Mouse (Mus musculus) testis, adult 2 months (tissue): ENCODE data around the gene Apol9b. TPM values are rescaled to one million over a fixed set of nuclear protein-coding genes. Genes with fewer than 3 reads are reported as not detected.

Source experiments
- H3K27ac ChIP-seq: fragments of 200-500 bp; 2 replicates; pipeline ENCODE4 v1.5.1; 2012; ENCODE audit warnings: low read depth, low read length; ENCODE audit not compliant: control insufficient read depth, insufficient read depth
- H3K27me3 ChIP-seq: fragments of 200-500 bp; 2 replicates; pipeline ENCODE4 v1.6.1; 2012; ENCODE audit warnings: mild to moderate bottlenecking, low read length, moderate library complexity; ENCODE audit not compliant: control insufficient read depth, insufficient read depth
- H3K36me3 ChIP-seq: fragments of 200-500 bp; 2 replicates; pipeline ENCODE4 v1.6.1; 2012; ENCODE audit warnings: mild to moderate bottlenecking, low read length; ENCODE audit not compliant: control insufficient read depth, insufficient read depth
- H3K4me1 ChIP-seq: fragments of 200-500 bp; 2 replicates; pipeline ENCODE4 v1.6.1; 2012; ENCODE audit warnings: low read length; ENCODE audit not compliant: control insufficient read depth, insufficient read depth
- H3K4me3 ChIP-seq: fragments of 200-500 bp; 2 replicates; pipeline ENCODE4 v1.5.1; 2012; ENCODE audit warnings: low read depth, mild to moderate bottlenecking, low read length, moderate library complexity, mixed read lengths; ENCODE audit not compliant: control insufficient read depth
- CTCF ChIP-seq: fragments of 200-500 bp; IDR thresholded peaks from 2 replicates; pipeline ENCODE4 v1.5.1; 2012; ENCODE audit warnings: low read depth, mild to moderate bottlenecking, inconsistent platforms, low read length, moderate library complexity; ENCODE audit not compliant: control insufficient read depth, insufficient read depth, insufficient replicate concordance
- POLR2A ChIP-seq: fragments of 200-500 bp; IDR thresholded peaks from 2 replicates; pipeline ENCODE4 v1.6.1; 2012; ENCODE audit warnings: low read depth, mild to moderate bottlenecking, inconsistent platforms, low read length, moderate library complexity; ENCODE audit not compliant: control insufficient read depth
- polyA plus RNA-seq: library from polyadenylated mRNA; depleted of rRNA; stranded (reverse); fragments of >200 nt; gene quantifications from 2 replicates; pipeline ENCODE4 v1.2.3, GENCODE M21; 2012

Apol9b gene
- polyA plus RNA-seq, 1 experiment, result not detected

DNA sequence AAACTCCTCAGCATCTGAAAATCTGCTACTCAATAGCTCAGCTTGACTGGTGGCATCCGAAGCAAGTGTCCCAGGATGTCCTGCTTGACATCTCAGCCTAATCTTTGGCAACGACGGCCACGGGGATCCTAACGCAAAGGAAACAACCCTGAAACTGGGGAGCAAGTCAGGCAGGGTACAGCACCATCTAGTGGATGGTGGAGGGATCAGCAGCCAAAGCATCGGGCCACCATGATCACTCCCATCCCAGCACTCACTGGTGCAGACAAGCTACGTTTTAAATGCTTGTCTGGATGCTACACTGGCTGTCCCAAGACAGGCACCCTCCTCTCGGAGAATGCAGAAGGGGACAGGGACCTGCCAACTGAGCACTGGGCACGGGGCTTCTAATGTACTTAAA, 28.0 kb downstream of the Apol9b start, which contains the start of gene Apol8:
Gene Apol8 (minus strand): TSS at position 156 of the 400 bp plus-strand sequence.
- H3K4me1 ChIP-seq, result no peaks in the 10 kb centered on the region
- H3K36me3 ChIP-seq, result no peaks in the 10 kb centered on the region
- H3K27ac ChIP-seq, result no peak within 1 kb of the TSS
- no peak for TF ChIP-seq POLR2A
- TF ChIP-seq CTCF, result peak; percentile 95
- no peak within 1 kb of the TSS for H3K4me3 ChIP-seq
- H3K27me3 ChIP-seq, result no peaks in the 10 kb centered on the region

DNA sequence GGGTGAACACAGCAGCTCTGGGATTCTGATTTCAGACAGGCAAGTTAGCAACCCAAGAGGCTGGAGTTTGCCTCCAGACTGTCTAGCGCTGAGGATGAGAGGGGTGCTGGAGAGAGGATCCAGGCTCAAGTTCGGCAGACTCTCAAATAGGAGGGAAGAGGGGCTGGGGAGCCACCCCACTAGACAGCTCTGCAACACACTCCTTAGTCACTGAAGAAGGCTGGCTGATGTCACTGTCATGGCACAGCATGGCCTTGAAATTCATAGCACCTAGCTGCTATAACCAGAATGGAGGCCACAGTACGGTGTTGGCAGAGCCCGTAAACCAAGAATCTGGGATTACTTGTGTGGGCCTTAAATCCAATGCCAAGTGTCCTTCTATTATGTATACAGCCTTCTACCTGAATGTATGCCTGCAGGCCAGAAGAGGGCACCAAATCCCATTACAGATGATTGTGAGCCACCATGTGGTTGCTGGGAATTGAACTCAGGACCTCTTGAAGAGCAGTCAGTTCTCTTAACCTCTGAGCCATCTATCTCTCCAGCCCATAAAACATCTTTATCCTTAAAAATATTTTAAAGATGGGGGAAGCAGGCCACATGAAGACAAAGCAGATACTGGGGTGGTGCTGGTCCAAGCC, 28.9 kb downstream of the Apol9b start:
- no peaks in the 10 kb centered on the region for H3K4me1 ChIP-seq
- no peak for TF ChIP-seq POLR2A
- no peak for TF ChIP-seq CTCF
- no peak overlapping the region for H3K27ac ChIP-seq
- H3K36me3 ChIP-seq, result no peaks in the 10 kb centered on the region
- H3K27me3 ChIP-seq, result no peaks in the 10 kb centered on the region
- no peak overlapping the region for H3K4me3 ChIP-seq

DNA sequence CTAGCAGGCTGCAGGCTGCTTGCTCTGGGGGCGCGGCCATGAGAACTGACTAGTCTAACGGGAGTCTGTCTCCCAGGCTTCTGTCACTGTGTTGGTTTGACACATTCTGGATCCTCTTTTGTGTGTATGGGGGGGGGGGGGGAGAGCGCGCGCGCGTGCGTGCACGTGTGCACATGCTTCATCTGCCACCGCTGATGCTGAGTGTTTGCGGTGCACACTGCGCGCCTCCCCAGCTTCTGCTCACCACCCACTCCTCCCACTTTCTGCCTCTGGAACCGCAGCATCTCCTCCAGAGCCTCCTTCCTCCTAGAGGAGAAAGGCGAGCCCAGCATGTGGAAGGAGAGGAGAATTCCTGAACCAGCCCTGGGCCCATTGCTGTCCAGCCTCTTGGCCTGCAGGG, 31.2 kb downstream of the Apol9b start:
- Histone ChIP-seq H3K4me1 (peaks cover 3% of the 10 kb centered on the region; the same call in 1 of the 2 replicates), H3K27ac (no peak overlapping the region), H3K4me3 (no peak overlapping the region), H3K27me3 (no peaks in the 10 kb centered on the region), H3K36me3 (no peaks in the 10 kb centered on the region)
- TF ChIP-seq POLR2A (no peak), CTCF (no peak)

DNA sequence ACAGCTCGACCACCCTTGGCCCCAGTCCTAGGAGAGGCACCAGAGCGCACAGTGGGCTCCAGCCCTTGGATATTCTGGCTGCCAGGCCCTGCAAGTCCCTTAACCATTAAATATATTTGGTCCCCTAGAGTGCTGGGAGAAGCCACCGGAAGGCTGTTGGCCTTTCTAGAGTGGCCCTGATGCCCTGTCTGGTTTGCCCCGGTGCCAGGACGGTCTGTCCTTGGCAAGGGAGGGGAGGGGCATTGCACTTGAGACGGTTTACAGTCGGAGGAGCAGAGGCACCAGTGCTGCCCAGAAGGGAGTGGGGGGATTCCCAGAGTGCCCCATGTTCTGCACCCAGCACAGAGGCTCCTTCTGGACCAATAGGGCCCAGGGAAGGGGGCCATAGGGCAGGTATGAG, 32.2 kb downstream of the Apol9b start:
- no peak for TF ChIP-seq POLR2A
- no peak for TF ChIP-seq CTCF
- H3K4me3 ChIP-seq, result no peak overlapping the region
- no peaks in the 10 kb centered on the region for H3K36me3 ChIP-seq
- no peak overlapping the region for H3K27ac ChIP-seq
- H3K4me1 ChIP-seq, result peaks cover 3% of the 10 kb centered on the region; the same call in 1 of the 2 replicates
- H3K27me3 ChIP-seq, result no peaks in the 10 kb centered on the region

DNA sequence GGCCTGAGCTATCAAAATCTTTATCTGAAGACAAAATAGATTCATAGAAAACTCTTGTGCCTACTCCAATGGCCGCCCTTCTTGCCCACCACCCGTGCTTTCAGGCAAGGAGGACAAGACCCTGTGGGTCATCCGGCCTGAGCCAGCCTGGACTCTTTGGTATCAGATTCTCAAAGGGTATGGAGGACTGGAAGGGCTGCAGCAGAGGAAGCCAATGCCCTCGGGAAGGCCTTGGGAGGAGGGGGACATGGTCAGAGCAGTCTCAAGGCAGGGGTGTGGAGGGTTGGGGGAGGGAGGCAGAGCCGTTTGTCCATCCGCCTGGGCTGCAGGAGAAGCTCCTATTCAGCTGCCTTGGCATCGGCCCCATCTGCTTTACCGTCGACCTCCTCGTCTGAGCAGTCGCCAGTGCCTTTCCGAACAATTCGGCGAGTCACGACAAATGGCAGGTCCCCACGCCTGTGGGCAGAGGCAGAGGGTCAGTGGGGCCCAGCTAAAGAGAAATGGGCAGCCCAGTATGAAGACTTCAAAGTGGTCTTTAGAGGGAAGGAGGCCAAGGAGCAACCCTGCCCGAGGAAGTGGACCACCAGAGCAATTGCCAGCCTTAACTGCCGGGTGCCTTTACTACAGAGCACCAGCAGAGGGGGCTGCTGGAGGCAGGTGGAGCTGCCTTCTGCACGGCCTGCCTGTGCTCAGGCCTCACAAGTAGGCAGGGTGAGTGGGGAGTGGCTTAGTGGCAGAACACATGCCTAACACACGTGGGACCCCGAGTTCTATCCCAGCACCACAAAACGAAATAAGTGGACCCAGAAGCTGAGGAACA, 32.9 kb downstream of the Apol9b start:
- Histone ChIP-seq H3K27ac (no peak overlapping the region), H3K4me3 (no peak overlapping the region), H3K4me1 (peaks cover 3% of the 10 kb centered on the region; the same call in 1 of the 2 replicates), H3K27me3 (no peaks in the 10 kb centered on the region), H3K36me3 (no peaks in the 10 kb centered on the region)
- peak; percentile 58; the same call in 1 of the 2 replicates for TF ChIP-seq CTCF
- TF ChIP-seq POLR2A, result no peak

DNA sequence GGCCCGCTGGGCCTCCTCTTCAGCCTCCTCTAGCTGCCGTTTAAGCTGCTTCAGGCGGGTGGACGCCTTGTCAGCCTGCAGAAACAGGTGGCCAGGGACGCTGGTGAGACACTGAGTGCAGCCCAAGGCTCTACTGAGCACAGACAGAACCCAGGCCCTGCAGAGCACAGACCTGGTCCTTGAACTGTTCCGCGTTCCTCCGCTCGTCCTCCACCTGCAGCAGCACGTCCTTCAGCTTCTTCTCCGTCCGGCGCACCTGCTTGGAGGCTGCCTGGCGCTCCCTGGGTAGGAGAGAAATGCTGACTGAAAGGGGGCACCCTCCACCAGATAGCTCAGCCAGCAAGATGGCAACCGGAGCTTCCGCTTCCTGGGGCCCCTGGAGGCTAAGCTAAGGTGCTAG, 34.2 kb downstream of the Apol9b start:
- no peaks in the 10 kb centered on the region for H3K27me3 ChIP-seq
- H3K4me3 ChIP-seq, result no peak overlapping the region
- no peaks in the 10 kb centered on the region for H3K36me3 ChIP-seq
- peaks cover 3% of the 10 kb centered on the region; the same call in 1 of the 2 replicates for H3K4me1 ChIP-seq
- peak overlapping the region; percentile 63 for H3K27ac ChIP-seq
- TF ChIP-seq CTCF, result no peak

DNA sequence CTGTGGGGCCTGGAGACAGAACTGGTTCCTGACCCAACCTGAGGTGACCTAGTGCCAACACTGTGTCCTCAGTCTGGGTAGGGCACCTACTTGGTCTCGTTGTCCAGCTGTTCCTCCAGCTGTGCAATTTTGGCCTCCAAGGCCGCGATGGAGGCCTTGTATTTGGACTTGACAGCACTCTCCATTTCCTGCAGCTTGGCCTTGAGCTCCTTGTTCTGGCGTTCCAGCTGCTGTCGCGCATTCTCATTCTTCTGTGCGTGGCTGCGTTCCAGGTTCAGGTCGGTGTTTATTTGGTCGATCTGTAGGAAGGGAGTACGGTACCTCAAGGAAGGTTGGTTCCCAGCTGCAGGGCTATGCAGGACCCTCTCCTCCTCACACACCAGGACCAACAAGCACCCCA, 34.9 kb downstream of the Apol9b start:
- no peaks in the 10 kb centered on the region for H3K27me3 ChIP-seq
- H3K4me3 ChIP-seq, result no peak overlapping the region
- peak overlapping the region; percentile 63 for H3K27ac ChIP-seq
- peaks cover 3% of the 10 kb centered on the region; the same call in 1 of the 2 replicates for H3K4me1 ChIP-seq
- H3K36me3 ChIP-seq, result no peaks in the 10 kb centered on the region
- no peak for TF ChIP-seq POLR2A
- TF ChIP-seq CTCF, result no peak
